Mouse (Mus musculus) left cerebral cortex, postnatal 14 days (tissue): ENCODE data around the gene Hist2h2ac. TPM values are rescaled to one million over a fixed set of nuclear protein-coding genes. Genes with fewer than 3 reads are reported as not detected.
"Not testable (repeated sequence)": the region's sequence is repeated elsewhere in the genome, so short reads cannot be mapped to it uniquely, and the experiment has no call there.

Source experiments
- DNase-seq, 2 experiments: peaks; one replicate each; pipeline ENCODE4 v3.0.0; 2021 to 2022; ENCODE audit warnings: low spot score in 2 of 2, mixed read lengths in 1 of 2
- intact Hi-C: fragments of 180-260 bp; cut with DNase I; formaldehyde crosslinking; loops from one replicate; pipeline ENCODE4 v1.15.1; 2025
- total RNA-seq, 2 experiments: library from RNA; stranded (reverse); gene quantifications; 2 replicates each; pipeline ENCODE4 v1.2.3; 2021

The Hist2h2ac gene
- total RNA-seq, 2 experiments from 2014 or later: 20.6 to 28.7 TPM

DNA sequence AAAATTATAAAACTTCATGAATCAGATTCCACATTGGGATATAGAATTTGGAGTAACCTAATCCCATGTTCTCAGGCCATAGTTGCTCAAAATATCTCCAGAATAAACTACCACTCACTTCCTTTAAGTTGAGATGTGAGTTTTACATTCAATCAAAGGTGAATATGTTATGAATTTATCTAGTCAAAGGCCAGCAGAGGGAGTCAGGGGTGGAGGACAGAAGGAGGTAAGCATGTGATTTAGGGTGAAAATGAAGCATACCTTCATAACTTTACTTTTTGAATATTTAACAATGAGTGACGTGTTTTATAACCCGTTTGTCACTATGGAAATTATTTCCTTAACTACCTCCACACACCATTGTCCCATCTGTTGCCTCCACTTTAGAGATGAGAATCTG is 14.2 kb upstream of the Hist2h2ac start:
- no peak for DNase-seq

DNA sequence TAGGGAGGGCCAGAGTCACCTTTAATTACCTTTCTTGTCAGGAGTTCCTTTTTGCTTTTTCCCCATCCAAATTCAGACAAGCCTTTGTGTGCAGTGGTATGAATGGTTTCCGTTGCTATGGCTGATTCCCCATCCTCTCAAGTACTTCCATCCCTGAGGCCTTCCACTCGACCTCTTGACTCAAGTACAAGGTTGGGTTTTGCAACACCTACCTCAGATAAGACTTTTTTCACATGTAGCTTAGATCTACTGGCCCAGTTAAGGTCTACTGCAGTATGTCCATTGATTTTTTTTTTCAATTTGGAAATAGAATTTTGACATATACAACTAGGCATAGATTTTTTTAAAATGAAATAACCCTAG is 11.1 kb upstream of the Hist2h2ac start:
- intact Hi-C loops: no loop called here
- no peak for DNase-seq

More for the DNA sequence above, 14.2 kb upstream of the Hist2h2ac start:
- intact Hi-C loops: no loop called here

DNA sequence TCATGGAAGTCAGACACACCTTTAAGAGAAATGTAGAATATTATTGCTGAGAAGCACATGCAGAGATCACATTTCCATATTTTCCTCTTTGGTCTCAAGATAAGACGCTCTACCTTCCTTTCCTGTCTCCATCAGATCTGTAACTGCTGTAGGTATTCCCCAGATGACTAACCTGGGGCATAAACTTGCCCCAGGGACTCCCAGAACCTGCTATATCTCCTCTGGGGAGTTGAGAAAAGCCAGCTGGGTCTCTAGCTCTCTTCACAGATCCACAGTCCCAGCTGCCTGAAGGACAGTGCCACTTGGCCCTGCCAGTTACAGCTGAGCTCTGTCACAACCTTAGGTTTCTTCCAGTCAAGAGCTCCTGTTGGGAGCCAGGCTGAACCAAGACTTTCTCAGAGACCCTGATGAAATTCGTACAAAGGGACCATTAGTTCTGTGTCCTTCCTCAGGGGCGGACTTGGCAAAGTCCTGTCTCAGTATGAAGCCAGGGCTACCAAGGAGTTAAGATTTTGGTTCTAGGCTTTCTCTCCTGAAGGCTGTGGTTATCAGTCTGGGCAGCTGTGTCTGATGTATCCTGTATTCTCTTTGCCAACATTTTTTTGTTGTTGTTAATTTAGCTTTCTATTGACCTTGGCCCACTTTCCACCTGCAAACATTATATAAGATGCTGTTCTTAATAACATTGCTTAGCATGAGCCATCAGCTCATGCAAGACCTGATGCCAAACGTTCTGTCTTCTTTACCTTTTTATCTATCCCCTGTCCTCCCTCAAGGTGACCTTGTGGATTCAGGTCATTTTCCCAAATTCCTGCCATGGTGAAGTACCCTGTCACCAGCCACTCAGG is 10.5 kb upstream of the Hist2h2ac start:
- intact Hi-C loops: no loop called here

DNA sequence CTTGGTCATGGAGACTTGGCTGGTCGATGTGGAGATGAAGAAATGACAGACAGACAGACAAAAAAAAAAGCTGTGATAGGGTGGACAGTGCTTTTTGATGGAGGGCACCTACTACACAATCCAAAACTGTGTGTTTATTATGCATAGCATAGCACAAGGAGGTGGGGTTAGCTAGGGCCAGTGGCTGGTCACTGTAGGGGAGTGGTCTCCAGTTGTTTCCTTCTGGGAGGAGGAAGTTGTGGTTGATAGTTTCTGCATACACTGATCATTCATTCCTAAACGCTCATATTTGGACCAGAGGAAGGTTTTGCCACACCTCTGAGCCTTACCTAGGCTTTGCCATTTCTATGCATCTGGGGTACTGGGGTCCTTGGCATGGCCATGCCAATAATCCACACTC is 9.7 kb upstream of the Hist2h2ac start:
- intact Hi-C loops: no loop called here
- DNase-seq: no peak

More for the DNA sequence above, 10.5 kb upstream of the Hist2h2ac start:
- no peak for DNase-seq

DNA sequence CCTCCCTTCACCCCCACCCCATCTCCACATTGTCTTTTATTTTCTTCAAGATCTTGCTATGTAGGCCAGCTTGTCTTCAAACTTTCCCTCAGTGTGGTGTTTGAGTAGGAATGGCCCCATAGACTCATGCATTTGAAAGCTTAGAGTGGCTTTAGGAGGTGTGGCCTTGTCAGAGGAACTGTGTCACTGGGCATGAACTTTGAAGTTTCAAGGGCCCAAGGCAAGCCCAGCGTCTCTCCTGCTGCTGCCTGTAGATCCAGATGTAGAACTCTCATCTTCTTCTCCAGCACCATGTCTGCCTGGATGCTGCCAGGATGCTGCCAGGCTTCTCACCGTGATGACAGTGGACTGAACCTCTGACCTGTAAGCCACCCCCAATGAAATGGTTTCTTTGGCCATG is 8.1 kb upstream of the Hist2h2ac start:
- intact Hi-C loops: loop anchor here (10.0 kb wide), 1 partner anchor 164 kb away; no protein-coding TSS in a partner anchor
- no peak for DNase-seq

DNA sequence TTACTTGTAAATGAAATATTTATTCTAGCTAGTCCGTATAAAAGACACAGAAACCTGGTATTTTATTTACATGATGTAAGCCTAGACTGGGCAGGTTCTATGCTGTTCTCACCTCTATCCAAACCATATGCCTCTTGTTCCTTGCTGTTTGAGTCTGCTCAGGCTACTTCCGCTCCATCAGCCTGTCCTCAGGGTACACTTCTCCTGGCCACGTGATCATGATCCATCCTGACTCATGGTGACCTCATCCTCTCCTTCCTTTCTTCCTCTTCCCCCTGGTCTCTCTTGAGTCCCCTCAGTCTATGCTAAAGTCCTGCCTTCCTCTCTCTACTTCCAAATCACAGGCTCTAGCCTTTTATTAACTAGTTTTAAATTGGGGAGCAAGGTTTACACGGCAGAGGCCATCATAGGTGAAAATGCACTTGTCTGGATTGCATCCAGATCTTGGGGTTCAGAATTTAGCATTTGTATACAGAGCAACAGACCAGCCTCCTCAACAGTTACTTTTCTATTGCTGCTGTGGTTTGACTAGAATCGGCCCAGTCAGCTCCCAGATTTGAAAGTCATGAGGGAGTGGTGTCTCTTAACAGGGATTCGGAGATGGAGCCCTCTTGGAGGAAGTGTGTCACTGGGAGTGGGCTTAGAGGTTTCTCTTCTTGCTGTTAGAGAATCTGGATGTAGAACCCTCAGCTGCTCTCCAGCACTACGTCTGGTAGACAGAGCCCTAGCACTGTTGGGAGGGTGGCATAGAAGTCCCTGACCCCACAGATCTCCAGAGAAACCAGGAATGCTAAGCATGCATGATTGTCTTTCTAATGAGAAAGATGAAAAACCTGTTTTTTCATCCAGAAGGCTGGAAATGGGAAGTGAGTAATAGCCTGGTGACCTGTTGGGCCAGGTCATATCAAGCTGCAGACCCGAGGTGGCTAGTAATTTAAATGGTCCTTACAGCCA is 6.3 kb upstream of the Hist2h2ac start:
- intact Hi-C loops: loop anchor here (10.0 kb wide), 1 partner anchor 162 kb away; no protein-coding TSS in a partner anchor

DNA sequence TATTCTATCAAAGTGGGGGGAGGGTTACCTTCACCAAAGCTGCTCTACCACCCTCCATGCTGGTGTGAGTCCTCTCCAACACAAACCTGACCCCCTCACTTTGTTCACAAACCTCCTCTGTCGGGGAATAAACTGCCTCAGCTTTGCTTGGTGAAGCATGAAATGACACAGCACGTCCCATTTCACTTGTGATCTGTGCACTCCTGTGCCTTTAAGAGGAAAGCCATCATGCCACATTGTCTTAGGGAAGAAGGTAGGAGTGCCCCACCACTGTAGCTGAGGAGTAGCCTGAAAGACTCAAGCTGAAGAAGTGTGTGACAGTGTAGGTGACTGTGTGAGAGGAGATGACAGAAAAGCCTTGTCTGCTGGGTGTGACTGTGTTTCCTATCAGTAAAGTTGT is 4.7 kb upstream of the Hist2h2ac start:
- intact Hi-C loops: loop anchor here (10.0 kb wide), 1 partner anchor 161 kb away; no protein-coding TSS in a partner anchor
- DNase-seq: no peak

More for the DNA sequence above, 6.3 kb upstream of the Hist2h2ac start:
- DNase-seq: no peak

DNA sequence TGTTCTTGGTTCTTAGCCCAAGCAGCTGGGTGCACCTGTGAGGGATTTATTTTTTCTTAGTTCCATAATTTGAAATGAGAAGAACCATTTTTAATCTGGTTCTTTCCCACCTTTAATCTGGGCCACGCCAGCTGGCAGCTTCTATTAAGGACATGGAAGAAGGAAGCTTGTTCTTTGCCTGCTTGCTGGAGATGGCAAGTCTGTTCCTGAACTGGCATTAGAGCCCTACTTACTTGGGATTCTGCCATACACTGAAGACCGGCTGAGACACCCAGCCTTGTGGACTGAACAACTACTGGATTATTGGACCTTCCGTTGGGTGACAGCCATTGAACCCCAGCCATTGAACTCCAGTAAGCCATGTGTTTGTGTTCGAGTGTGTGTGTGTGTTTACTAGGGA is 2.1 kb upstream of the Hist2h2ac start:
- intact Hi-C loops: loop anchor here (10.0 kb wide), 1 partner anchor 158 kb away; no protein-coding TSS in a partner anchor
- no peak for DNase-seq

DNA sequence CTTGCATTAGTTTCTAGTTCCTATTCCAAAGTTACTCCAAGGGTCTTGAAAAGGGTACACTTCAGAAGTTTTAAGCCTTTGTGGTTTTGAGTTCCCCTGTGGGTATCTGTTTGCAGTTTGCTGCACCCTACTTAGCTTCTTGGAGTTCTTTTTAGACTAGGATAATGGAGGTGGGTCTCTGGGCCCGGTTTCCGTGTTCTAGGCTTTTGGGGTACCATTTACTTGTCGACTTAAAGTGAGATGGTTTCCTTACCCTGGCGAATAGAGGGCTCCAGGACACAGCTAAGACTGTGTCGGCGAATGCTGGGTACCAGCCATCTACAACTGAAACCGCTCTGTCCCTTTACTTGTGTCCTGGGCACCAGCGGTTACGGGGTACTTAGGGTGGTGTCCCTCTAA is 959 bp upstream of the Hist2h2ac start:
- no peak for DNase-seq
- intact Hi-C loops: loop anchor here (10.0 kb wide), 1 partner anchor 157 kb away; no protein-coding TSS in a partner anchor

DNA sequence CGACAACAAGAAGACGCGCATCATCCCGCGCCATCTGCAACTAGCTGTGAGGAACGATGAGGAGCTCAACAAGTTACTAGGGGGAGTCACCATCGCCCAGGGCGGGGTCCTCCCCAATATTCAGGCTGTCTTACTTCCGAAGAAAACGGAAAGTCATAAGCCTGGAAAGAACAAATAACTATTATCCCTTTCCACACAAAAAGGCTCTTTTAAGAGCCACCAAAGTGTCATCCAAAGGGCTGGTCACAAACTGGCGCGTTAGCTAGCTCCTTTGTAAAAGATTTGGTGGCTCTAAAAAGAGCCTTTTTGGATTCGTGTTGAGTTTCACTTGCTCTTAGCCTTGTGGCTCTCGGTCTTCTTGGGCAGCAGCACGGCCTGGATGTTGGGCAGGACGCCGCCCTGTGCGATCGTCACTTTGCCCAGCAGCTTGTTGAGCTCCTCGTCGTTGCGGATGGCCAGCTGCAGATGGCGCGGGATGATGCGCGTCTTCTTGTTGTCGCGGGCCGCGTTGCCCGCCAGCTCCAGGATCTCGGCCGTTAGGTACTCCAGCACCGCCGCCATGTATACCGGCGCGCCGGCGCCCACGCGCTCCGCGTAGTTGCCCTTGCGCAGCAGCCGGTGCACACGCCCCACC is 432 bp downstream of the Hist2h2ac start:
- intact Hi-C loops: loop anchor here (10.0 kb wide), 1 partner anchor 155 kb away; no protein-coding TSS in a partner anchor
- DNase-seq: not testable (repeated sequence)

DNA sequence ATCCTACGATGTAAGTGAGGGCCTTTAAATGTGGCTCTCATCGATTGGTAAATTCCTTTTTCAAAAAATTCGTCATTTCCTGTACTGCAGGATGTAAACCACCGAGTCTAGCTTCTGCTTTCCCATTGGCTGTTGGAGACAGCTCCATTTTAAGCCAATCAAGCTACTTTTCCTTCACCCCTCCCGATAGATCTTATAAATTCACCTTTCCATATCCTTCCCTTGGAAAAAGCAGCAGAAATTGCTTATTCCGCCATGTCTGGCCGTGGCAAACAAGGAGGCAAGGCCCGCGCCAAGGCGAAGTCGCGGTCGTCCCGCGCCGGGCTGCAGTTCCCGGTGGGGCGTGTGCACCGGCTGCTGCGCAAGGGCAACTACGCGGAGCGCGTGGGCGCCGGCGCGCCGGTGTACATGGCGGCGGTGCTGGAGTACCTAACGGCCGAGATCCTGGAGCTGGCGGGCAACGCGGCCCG is 984 bp downstream of the Hist2h2ac start, which contains the start of the genes Bola1 and Hist2h2ab:
Gene Bola1 (minus strand): TSS at position 49 of the 470 bp plus-strand sequence.
Gene Hist2h2ab (plus strand): TSS at position 205 of the 470 bp plus-strand sequence.
- peak; percentile 71 to 92 for DNase-seq
- intact Hi-C loops: loop anchor here (10.0 kb wide), 1 partner anchor 155 kb away; no protein-coding TSS in a partner anchor

DNA sequence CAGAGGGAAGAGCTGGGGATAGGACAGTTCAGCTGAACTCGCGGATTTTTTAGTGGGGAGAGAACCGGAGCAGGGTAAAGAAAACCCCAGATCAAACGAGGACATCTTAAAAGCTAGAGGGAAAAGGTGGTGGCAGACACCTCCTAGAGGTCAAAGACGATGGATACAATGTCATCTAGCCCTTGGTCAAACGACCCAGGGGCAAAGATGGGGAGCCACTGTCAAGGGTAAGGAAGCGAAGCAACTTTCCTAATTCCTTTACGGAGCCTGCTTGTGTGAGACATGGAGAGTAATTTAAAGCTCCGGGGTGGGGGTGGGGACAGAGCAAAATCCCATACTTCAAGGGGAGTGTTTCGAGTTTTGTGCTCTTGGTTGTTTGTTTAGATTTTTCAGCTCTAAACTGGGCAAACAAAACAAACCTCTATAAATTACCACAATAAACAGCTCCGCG is 1.5 kb downstream of the Hist2h2ac start:
- DNase-seq: no peak
- intact Hi-C loops: no loop called here

DNA sequence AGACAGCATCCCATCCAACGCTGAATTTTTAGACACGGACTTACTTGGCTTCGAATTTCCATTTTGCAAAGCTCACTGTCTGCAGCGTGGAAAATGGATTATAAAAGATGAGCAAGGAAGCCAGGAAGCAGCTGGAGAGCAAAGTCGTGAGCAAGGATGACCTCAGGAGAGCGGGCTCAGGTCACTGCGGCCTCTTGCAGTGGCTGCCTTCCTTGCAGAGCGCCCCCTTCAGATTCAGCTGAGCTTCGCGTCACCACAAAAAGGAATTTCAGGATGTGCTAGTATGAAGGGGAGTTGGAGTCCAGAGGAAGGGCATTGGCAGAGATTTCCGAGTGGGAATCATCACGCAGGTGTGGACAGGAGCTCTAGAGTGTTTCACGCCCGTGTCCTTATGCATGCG is 11.4 kb downstream of the Hist2h2ac start:
- no peak for DNase-seq
- intact Hi-C loops: no loop called here

DNA sequence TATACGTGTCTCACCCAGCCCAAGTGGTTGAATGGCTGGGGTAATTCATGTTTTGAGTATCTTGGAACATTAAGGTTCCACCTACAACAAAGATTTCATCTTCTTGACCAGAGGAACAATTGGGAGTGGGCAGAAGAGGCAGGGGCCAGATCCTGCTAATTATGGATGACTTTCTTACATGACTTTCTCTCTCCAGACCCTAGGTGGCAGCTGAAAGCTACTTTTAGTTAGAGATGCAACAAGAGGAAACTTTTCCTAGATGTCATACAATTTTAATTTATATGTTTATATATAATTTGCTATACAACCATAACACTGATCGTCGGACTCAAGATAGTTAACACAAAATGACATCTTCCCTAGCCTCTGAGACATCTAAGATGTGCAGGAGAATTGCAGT is 12.9 kb downstream of the Hist2h2ac start:
- DNase-seq: no peak
- intact Hi-C loops: no loop called here

DNA sequence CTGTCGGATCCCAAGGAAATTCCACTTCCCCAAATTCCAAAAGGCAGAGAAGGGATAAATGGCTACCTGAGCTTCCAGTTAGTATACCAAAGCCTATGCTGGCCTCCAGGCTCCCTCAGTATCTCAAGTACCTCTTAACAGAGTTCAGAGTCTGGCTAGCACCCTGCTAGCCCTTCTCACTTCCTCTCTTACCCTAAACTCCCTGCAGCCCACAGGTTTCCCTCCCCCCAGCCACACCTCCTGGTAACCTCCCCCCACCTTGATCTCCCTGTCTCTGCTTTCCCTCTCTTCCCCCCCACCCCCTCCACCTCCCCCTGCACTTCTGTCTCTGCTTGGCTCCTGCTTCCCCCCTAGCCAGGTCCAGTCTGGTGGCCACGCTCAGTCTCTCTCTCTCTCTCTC is 20.9 kb downstream of the Hist2h2ac start:
- no peak for DNase-seq
- intact Hi-C loops: no loop called here

DNA sequence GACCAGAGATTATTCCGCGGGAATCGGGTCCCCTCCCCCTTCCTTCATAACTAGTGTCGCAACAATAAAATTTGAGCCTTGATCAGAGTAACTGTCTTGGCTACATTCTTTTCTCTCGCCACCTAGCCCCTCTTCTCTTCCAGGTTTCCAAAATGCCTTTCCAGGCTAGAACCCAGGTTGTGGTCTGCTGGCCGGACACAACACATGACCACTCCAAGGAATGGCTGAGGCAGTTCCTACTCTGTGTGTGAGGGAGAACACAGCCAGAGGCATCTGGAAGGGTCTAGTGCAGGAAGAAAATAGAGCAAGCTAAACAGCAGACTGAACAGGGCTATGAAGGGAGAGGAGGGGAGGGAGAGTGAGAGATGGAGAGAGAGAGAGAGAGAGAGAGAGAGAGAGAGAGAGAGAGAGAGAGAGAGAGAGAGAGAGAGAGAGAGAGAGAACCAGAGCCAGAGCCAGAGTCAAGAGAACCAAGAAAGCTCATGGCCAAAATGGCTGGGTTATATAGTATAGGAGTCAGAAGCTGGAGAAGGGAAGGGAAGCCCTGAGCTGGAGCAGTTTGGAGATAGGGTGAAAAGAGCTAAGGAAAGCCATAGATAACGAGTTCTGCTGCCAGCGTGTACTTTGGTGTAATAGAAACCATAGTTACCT is 22.0 kb downstream of the Hist2h2ac start:
- DNase-seq, intact Hi-C loops: not testable (repeated sequence)

DNA sequence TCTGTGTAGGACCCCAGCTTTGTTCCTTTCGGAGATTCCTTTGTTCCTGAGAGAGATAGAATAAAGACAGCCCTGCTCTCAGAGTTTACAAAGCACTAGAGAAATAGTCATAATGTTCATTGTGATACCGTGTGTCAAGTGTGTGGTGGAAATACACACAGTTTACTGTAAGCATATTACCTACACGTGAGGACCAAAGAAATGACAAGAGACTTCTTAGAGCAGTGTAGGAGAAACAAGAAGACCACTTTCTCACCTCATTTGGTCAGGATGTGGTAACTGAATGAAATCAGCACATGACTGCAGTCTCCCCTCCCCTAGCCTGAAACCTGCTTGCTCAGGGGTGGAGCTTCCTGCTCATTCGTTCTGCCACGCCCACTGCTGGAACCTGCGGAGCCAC is 22.5 kb downstream of the Hist2h2ac start:
- intact Hi-C loops: no loop called here
- DNase-seq: no peak

DNA sequence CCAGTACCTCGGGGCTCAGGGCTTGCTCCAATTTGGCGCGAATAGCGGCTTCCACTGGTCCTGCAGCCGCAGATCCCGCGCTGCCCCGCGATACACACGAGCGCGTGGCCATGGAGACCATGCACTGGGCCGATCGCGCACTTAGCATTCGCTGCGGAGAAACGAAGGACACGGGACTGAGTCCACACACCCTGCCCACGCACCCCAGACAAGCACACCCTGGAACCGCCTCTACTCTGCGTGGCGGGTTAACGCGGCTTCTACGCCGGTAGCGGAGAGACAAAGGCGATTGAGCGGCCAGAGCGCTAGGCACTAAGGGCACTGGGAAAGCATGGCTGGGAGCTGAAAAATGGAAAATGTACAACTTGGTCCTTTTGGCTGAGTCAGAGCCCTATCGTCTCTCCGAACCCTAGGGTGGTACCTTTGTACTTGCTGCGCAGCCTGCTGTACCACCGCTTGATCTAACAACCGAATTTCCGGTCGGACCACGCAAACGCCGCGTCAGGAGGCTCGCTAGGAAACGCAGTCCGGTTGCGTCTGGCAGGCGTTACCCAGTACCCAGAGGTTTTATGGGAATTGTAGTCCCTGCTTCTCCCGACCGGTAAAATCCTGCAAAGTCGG is 23.4 kb downstream of the Hist2h2ac start:
- intact Hi-C loops: no loop called here
- DNase-seq: peak; percentile 93 to 95
